Mouse (Mus musculus): ENCODE measurements around the gene Smoc1.

GRCm38 (mm10) chr12:81107278-81108100 lies 80.9 kb downstream of the Smoc1 start:
- TF ChIP-seq CTCF (conservative IDR thresholded peaks at IDR 0.05; ENCODE audit: low read length) (no peak), POU5F1 (IDR thresholded peaks at IDR 0.05; ENCODE audit: borderline replicate concordance, low read length) (no peak), NANOG (IDR thresholded peaks at IDR 0.05; ENCODE audit: borderline replicate concordance, low read length) (no peak)

Data from E14TG2a.4 (cell line).